Mouse (Mus musculus) midbrain, embryonic 15.5 days (tissue): Measurements from ENCODE around the gene Tcirg1. TPM values are rescaled to one million over a fixed set of nuclear protein-coding genes. Genes with fewer than 3 reads are reported as not detected.

Source experiments
- ATAC-seq: fragments of 200-750 bp; cut with Nextera tagmentation; replicated peaks from 2 replicates; pipeline ENCODE4 v1.8.0; 2017; ENCODE audit warnings: moderate TSS enrichment
- H3K27ac ChIP-seq: fragments of 300-500 bp; sonication (generic); 2 replicates; pipeline ENCODE4 v1.5.1; 2015; ENCODE audit warnings: mild to moderate bottlenecking, inconsistent platforms
- H3K27me3 ChIP-seq: fragments of 300-500 bp; sonication (generic); replicated peaks from 2 replicates; pipeline ENCODE4 v1.6.1; 2015; ENCODE audit warnings: inconsistent platforms
- H3K36me3 ChIP-seq: fragments of 300-500 bp; sonication (generic); replicated peaks from 2 replicates; pipeline ENCODE4 v1.6.1; 2015; ENCODE audit warnings: inconsistent platforms
- H3K4me1 ChIP-seq: fragments of 300-500 bp; sonication (generic); 2 replicates; pipeline ENCODE4 v1.6.1; 2015; ENCODE audit warnings: inconsistent platforms
- H3K4me2 ChIP-seq: fragments of 300-500 bp; sonication (generic); 2 replicates; pipeline ENCODE4 v1.6.1; 2015; ENCODE audit warnings: inconsistent platforms, mild to moderate bottlenecking, moderate library complexity
- H3K4me3 ChIP-seq: fragments of 300-500 bp; sonication (generic); 2 replicates; pipeline ENCODE4 v1.5.1; 2015; ENCODE audit warnings: mild to moderate bottlenecking, inconsistent platforms
- H3K9ac ChIP-seq: fragments of 300-500 bp; sonication (generic); 2 replicates; pipeline ENCODE4 v1.6.1; 2015; ENCODE audit warnings: mild to moderate bottlenecking, inconsistent platforms
- H3K9me3 ChIP-seq: fragments of 300-500 bp; sonication (generic); 2 replicates; pipeline ENCODE4 v1.6.1; 2016; ENCODE audit warnings: inconsistent platforms
- WGBS: fragments of 180-500 bp; shearing (Covaris S2); methylation state at CpG from one replicate; pipeline ENCODE4 v1.1.7; 2015; ENCODE audit warnings: mixed read lengths; 5-methylcytosine and 5-hydroxymethylcytosine counted together
- polyA plus RNA-seq: library from polyadenylated mRNA; unstranded; fragments of >200 nt; fragmentation: Nextera tagmentation; extraction: Ambion mirVana; gene quantifications from 2 replicates; pipeline ENCODE4 v1.2.1, GENCODE M21; 2015

The Tcirg1 gene
- polyA plus RNA-seq, 1 experiment from 2014 or later: 14.6 TPM

DNA sequence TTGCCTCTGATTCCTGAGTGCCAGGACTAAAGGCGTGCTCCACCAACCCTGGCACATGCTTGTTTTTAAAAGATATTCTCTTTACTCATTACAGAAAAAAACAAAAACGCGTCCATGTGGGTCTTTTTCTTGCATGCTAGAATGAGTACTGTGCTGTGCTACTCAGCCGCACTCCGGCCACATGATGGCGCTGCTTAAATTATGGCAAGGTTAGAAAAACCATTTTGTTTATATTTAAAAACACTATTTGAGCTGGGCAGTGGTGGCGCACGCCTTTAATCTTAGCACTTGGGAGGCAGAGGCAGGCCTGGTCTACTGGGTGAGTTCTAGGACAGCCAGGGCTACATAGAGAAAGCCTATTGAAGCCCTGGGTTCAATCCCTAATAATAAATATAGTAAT lies 16.8 kb downstream of the Tcirg1 start:
- no peak overlapping the region for H3K4me2 ChIP-seq
- H3K36me3 ChIP-seq: peaks cover 34% of the 10 kb centered on the region; the same call in 1 of the 2 replicates
- no peaks in the 10 kb centered on the region for H3K9me3 ChIP-seq
- 0 out of 2 replicates have a peak, but pooled peaks cover 3% of the 10 kb centered on the region for H3K4me1 ChIP-seq
- no peak overlapping the region for H3K9ac ChIP-seq
- ATAC-seq: no peak
- H3K27ac ChIP-seq: no peak overlapping the region
- WGBS: 88% methylated on average over 8 of the region's 8 CpGs
- H3K4me3 ChIP-seq: no peak overlapping the region
- no peaks in the 10 kb centered on the region for H3K27me3 ChIP-seq

- Histone ChIP-seq H3K27ac (no peak overlapping the region), H3K27me3 (no peaks in the 10 kb centered on the region), H3K9me3 (no peaks in the 10 kb centered on the region), H3K4me2 (no peak overlapping the region), H3K36me3 (peaks cover 29% of the 10 kb centered on the region; the same call in 1 of the 2 replicates), H3K4me3 (no peak overlapping the region), H3K9ac (no peak overlapping the region), H3K4me1 (no peaks in the 10 kb centered on the region)
- ATAC-seq: no peak
- 95% methylated on average over 5 of the region's 5 CpGs for WGBS
Observed at GRCm38 (mm10) chr19:3889096-3889495, 17.8 kb downstream of the Tcirg1 start.

DNA sequence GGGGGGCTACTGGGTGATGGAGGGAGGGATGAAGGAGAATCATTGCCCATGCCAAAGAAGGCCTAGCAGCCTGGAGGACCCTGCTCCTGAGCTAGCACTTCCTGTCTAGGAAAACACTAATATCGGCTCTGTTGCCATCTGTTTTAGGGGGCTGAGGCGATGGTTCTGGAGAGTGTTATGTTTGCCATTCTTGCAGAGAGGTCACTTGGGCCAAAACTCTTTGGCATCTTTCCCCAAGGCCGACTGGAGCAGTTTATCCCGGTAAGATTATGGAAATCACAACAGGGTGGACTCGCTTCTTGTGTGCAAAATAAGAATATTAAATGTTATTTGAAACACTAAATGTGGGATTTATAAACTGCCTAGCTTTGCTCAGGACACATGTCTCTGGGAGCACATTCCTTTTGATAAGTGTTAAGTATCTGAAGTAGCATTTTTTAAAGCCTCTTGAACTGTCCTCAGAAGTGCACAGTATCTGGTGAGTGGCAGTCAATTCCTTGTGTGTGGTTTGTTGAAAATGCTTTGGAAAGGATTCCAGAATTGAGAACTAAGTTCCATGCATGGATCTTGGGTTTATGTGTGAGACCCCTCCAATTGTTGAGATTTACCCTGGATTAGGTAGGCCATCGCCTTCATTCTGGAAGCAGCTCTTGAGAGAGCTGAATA lies 22.5 kb downstream of the Tcirg1 start:
- no peak overlapping the region for H3K27ac ChIP-seq
- H3K9ac ChIP-seq: no peak overlapping the region
- no peaks in the 10 kb centered on the region for H3K4me1 ChIP-seq
- ATAC-seq: no peak
- H3K4me3 ChIP-seq: no peak overlapping the region
- WGBS: 81% methylated on average over 6 of the region's 6 CpGs
- peaks cover 2% of the 10 kb centered on the region; the same call in 1 of the 2 replicates for H3K36me3 ChIP-seq
- H3K9me3 ChIP-seq: no peaks in the 10 kb centered on the region
- H3K4me2 ChIP-seq: no peak overlapping the region
- no peaks in the 10 kb centered on the region for H3K27me3 ChIP-seq

DNA sequence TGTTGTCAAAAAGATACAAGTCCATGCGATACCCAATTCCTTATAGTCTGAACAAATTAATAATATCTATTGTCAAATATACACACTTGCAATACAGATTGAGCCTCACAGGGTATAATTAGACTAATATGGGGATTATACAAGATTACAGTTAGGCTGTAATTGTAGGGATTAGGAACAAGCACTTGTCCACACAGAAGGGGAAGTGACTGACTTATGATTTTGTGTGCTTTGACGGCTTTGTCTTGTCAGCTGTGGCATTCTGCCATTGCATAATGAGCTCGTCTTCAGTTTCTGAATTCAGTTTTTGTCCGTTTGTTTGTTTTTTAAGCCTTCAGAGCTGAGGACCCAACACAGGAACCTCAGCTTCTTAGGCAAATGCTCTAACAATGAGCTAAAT lies 24.7 kb downstream of the Tcirg1 start:
- Histone ChIP-seq H3K27me3 (no peaks in the 10 kb centered on the region), H3K36me3 (no peaks in the 10 kb centered on the region; the same call in 1 of the 2 replicates), H3K4me3 (no peak overlapping the region), H3K4me2 (no peak overlapping the region), H3K4me1 (no peaks in the 10 kb centered on the region), H3K27ac (no peak overlapping the region), H3K9me3 (no peaks in the 10 kb centered on the region), H3K9ac (no peak overlapping the region)
- 72% methylated on average over 4 of the region's 4 CpGs for WGBS
- no peak for ATAC-seq

- 94% methylated on average over 6 of the region's 6 CpGs for WGBS
- no peak overlapping the region for H3K4me2 ChIP-seq
- no peak overlapping the region for H3K27ac ChIP-seq
- no peak overlapping the region for H3K9ac ChIP-seq
- no peak overlapping the region for H3K4me3 ChIP-seq
- no peaks in the 10 kb centered on the region for H3K4me1 ChIP-seq
- H3K27me3 ChIP-seq: no peaks in the 10 kb centered on the region
- no peaks in the 10 kb centered on the region for H3K9me3 ChIP-seq
- H3K36me3 ChIP-seq: no peaks in the 10 kb centered on the region
- no peak for ATAC-seq
Observed at GRCm38 (mm10) chr19:3880054-3880848, 26.7 kb downstream of the Tcirg1 start.

DNA sequence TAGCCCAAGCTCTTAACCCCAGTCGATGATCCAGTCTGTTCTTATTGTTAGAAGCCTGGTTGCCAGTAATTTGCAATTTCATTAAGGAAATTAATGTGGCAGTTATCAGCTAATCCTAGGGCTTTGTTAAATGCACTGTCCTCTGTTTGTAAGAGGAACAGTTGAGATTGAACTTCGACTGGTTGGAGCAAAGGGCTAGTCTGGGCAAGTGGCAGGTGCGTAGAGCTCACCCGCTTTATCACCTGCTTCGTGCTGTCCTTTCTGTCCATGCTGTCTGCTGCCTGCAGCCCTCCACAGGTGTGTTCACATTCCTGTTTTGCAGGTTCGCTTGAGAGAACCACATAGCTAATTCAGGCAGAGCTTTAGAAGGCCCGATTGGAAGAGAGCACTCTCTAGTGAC lies 31.9 kb downstream of the Tcirg1 start:
- H3K36me3 ChIP-seq: no peaks in the 10 kb centered on the region
- WGBS: 89% methylated on average over 7 of the region's 7 CpGs
- H3K4me3 ChIP-seq: no peak overlapping the region
- H3K27ac ChIP-seq: no peak overlapping the region
- ATAC-seq: no peak
- H3K27me3 ChIP-seq: no peaks in the 10 kb centered on the region
- H3K9me3 ChIP-seq: no peaks in the 10 kb centered on the region
- no peak overlapping the region for H3K4me2 ChIP-seq
- no peaks in the 10 kb centered on the region for H3K4me1 ChIP-seq
- no peak overlapping the region for H3K9ac ChIP-seq

- H3K27ac ChIP-seq: no peak overlapping the region
- WGBS: 59% methylated on average over 4 of the region's 4 CpGs
- no peaks in the 10 kb centered on the region for H3K27me3 ChIP-seq
- H3K36me3 ChIP-seq: no peaks in the 10 kb centered on the region
- H3K9ac ChIP-seq: no peak overlapping the region
- no peak overlapping the region for H3K4me3 ChIP-seq
- no peaks in the 10 kb centered on the region for H3K4me1 ChIP-seq
- H3K4me2 ChIP-seq: no peak overlapping the region
- no peak for ATAC-seq
- H3K9me3 ChIP-seq: no peaks in the 10 kb centered on the region
Observed at GRCm38 (mm10) chr19:3872373-3872772, 34.6 kb downstream of the Tcirg1 start.

GRCm38 (mm10) chr19:3871468-3871867 lies 35.5 kb downstream of the Tcirg1 start:
- no peak overlapping the region for H3K4me2 ChIP-seq
- no peak overlapping the region for H3K9ac ChIP-seq
- ATAC-seq: no peak
- H3K4me1 ChIP-seq: no peaks in the 10 kb centered on the region
- no peaks in the 10 kb centered on the region for H3K27me3 ChIP-seq
- no peak overlapping the region for H3K4me3 ChIP-seq
- H3K27ac ChIP-seq: no peak overlapping the region
- no peaks in the 10 kb centered on the region for H3K9me3 ChIP-seq
- no peaks in the 10 kb centered on the region for H3K36me3 ChIP-seq

- no peak overlapping the region for H3K27ac ChIP-seq
- H3K4me2 ChIP-seq: no peak overlapping the region
- no peak for ATAC-seq
- no peak overlapping the region for H3K9ac ChIP-seq
- WGBS: 97% methylated on average over 1 of the region's 1 CpGs
- H3K36me3 ChIP-seq: peaks cover 3% of the 10 kb centered on the region; the same call in 1 of the 2 replicates
- no peak overlapping the region for H3K4me3 ChIP-seq
- H3K4me1 ChIP-seq: no peaks in the 10 kb centered on the region
- no peaks in the 10 kb centered on the region for H3K9me3 ChIP-seq
- no peaks in the 10 kb centered on the region for H3K27me3 ChIP-seq
Observed at GRCm38 (mm10) chr19:3868290-3868689, 38.6 kb downstream of the Tcirg1 start.

DNA sequence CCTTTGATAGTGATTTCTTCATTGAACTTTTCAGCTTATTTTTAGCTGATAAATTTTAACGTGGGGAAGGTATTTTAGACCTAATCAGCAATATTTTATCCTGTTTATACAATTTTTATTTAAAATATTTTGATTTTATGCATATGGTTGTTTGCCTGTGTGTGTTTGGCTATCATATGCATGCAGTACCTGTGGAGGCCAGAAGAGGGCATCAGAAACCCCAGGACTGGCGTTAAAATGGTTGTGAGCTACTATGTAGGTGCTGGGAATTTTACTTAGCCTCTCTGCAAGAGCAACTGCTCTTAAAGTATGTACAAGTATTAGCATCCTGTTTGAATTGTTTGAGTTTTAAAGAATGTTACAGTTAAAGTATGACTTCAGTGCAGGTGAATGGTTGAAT lies 42.0 kb downstream of the Tcirg1 start:
- H3K27me3 ChIP-seq: no peaks in the 10 kb centered on the region
- no peaks in the 10 kb centered on the region for H3K9me3 ChIP-seq
- H3K4me1 ChIP-seq: no peaks in the 10 kb centered on the region
- no peak overlapping the region for H3K9ac ChIP-seq
- no peak overlapping the region for H3K27ac ChIP-seq
- no peak overlapping the region for H3K4me3 ChIP-seq
- H3K36me3 ChIP-seq: peaks cover 3% of the 10 kb centered on the region; the same call in 1 of the 2 replicates
- no peak overlapping the region for H3K4me2 ChIP-seq
- ATAC-seq: no peak
- 91% methylated on average over 2 of the region's 2 CpGs for WGBS

DNA sequence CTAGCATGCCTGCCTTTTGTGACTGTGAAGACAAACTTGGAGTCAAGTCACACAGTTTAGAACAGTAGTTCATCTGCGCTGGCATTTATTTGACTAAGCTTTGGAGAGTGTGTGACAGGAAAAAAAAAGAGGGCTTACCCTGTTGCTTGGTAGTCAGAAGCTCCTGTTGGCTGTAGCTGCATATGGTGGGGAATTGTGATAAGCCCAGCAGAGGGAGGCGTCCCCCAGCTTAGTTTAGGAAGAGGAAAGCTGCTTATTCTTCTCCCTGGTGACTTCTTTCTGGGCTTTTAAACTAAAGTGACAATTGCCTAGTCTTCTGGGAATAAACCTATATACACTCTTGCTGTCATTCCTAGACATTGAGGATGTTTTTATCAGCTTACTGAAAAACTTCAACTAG lies 44.2 kb downstream of the Tcirg1 start:
- H3K4me3 ChIP-seq: no peak overlapping the region
- no peak overlapping the region for H3K27ac ChIP-seq
- no peaks in the 10 kb centered on the region for H3K9me3 ChIP-seq
- no peak overlapping the region for H3K9ac ChIP-seq
- no peak overlapping the region for H3K4me2 ChIP-seq
- H3K27me3 ChIP-seq: no peaks in the 10 kb centered on the region
- ATAC-seq: no peak
- WGBS: 64% methylated on average over 2 of the region's 2 CpGs
- peaks cover 3% of the 10 kb centered on the region; the same call in 1 of the 2 replicates for H3K36me3 ChIP-seq
- no peaks in the 10 kb centered on the region for H3K4me1 ChIP-seq

DNA sequence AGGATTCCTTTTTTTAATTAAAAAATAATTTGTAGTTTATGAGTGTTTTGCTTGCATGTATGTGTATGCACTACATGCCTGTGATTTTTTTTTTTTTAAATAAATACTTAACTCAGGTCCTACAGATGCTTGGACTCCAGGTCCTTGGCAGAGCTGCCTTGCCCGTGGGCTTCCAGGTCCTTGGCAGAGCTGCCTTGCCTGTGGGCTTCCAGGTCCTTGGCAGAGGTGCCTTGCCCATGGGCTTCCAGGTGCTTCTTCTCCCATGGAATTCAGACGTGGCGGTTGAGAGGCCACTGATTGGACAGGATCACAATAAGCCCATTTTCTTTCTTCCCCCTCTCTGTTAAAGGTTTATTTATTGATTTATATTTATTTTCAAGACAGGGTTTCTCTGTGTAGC lies 49.7 kb downstream of the Tcirg1 start:
- no peak overlapping the region for H3K4me2 ChIP-seq
- H3K36me3 ChIP-seq: no peaks in the 10 kb centered on the region
- H3K9me3 ChIP-seq: no peaks in the 10 kb centered on the region
- 89% methylated on average over 3 of the region's 3 CpGs for WGBS
- ATAC-seq: no peak
- H3K4me3 ChIP-seq: no peak overlapping the region
- no peaks in the 10 kb centered on the region for H3K27me3 ChIP-seq
- H3K27ac ChIP-seq: no peak overlapping the region
- no peak overlapping the region for H3K9ac ChIP-seq
- H3K4me1 ChIP-seq: peaks cover 39% of the 10 kb centered on the region

- 19% methylated on average over 4 of the region's 4 CpGs for WGBS
- Histone ChIP-seq H3K27ac (0 out of 2 replicates have a peak overlapping the region, but pooled peaks have one; percentile 34), H3K27me3 (no peaks in the 10 kb centered on the region), H3K9me3 (no peaks in the 10 kb centered on the region), H3K36me3 (no peaks in the 10 kb centered on the region), H3K4me2 (no peak overlapping the region), H3K4me1 (peaks cover 46% of the 10 kb centered on the region), H3K4me3 (no peak overlapping the region), H3K9ac (no peak overlapping the region)
- ATAC-seq: no peak
Observed at GRCm38 (mm10) chr19:3855601-3856000, 51.3 kb downstream of the Tcirg1 start.
